Mouse (Mus musculus) spleen, adult 2 months (tissue): Measurements from ENCODE around the gene Fgfr2. TPM values are rescaled to one million over a fixed set of nuclear protein-coding genes. Genes with fewer than 3 reads are reported as not detected.

Experiments used
- DNase-seq, 2 experiments: peaks; one replicate each; pipeline versions ENCODE4 v3.0.0 to v3.0.0-alpha.2; 2012 to 2021; ENCODE audit warnings: low spot score in 2 of 2, low read depth in 1 of 2
- H3K27ac ChIP-seq: fragments of 200-500 bp; 2 replicates; pipeline ENCODE4 v1.5.1; 2012; ENCODE audit warnings: low read length, inconsistent platforms; ENCODE audit not compliant: insufficient read depth
- H3K27me3 ChIP-seq: fragments of 200-500 bp; 2 replicates; pipeline ENCODE4 v1.6.1; 2012; ENCODE audit warnings: mild to moderate bottlenecking, moderate library complexity, low read length, inconsistent platforms; ENCODE audit not compliant: control insufficient read depth, insufficient read depth
- H3K36me3 ChIP-seq: fragments of 200-500 bp; 2 replicates; pipeline ENCODE4 v1.6.1; 2012; ENCODE audit warnings: mild to moderate bottlenecking, low read length, inconsistent platforms; ENCODE audit not compliant: control insufficient read depth, insufficient read depth
- H3K4me1 ChIP-seq: fragments of 200-500 bp; 2 replicates; pipeline ENCODE4 v1.6.1; 2011; ENCODE audit warnings: inconsistent platforms; ENCODE audit not compliant: control insufficient read depth, insufficient read depth, insufficient read length
- H3K4me3 ChIP-seq: fragments of 200-500 bp; 2 replicates; pipeline ENCODE4 v1.5.1; 2011; ENCODE audit warnings: mild to moderate bottlenecking, inconsistent platforms; ENCODE audit not compliant: insufficient read depth, insufficient read length; ENCODE audit errors: extremely low read depth
- CTCF ChIP-seq: fragments of 200-500 bp; IDR thresholded peaks from 2 replicates; pipeline ENCODE4 v1.5.1; 2011; ENCODE audit warnings: mild to moderate bottlenecking, inconsistent platforms; ENCODE audit not compliant: insufficient read depth, insufficient read length, insufficient replicate concordance; ENCODE audit errors: extremely low read depth
- POLR2A ChIP-seq: fragments of 200-500 bp; IDR thresholded peaks from 2 replicates; pipeline ENCODE4 v1.6.1; 2011; ENCODE audit warnings: low read depth, low read length, inconsistent platforms
- WGBS: fragments of 180-500 bp; shearing (Covaris S2); methylation state at CpG from one replicate; pipeline ENCODE4 v1.1.7; 2018; 5-methylcytosine and 5-hydroxymethylcytosine counted together
- polyA plus RNA-seq: library from polyadenylated mRNA; depleted of rRNA; stranded (reverse); fragments of >200 nt; gene quantifications from 2 replicates; pipeline ENCODE4 v1.2.3, GENCODE M21; 2012

Gene Fgfr2
- polyA plus RNA-seq, 1 experiment: 1.6 TPM

DNA sequence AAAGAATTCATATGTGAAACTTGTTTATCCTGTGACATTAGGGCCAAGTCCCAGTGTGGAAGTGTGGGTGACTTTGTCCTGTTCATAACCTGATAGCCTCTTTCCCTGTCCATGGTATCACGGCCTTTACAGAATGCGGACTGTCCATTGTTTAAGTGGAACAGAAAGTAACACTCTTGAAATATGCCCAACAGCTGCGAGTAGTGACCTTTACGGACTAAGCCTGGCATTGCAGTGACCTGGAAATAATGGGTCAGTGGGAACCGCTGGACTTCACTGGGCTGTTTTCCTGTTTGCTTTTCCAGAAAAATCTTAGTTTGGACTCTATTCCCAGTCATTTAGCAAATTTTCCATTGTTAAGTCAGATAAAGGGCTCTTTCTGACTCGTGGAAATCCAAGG lies 1452.6 kb downstream of the Fgfr2 start:
- WGBS: 74% methylated on average over 6 of the region's 6 CpGs
- Histone ChIP-seq H3K36me3 (no peaks in the 10 kb centered on the region), H3K4me1 (no peaks in the 10 kb centered on the region), H3K27me3 (no peaks in the 10 kb centered on the region), H3K4me3 (no peak overlapping the region), H3K27ac (no peak overlapping the region)
- no peak for TF ChIP-seq POLR2A
- TF ChIP-seq CTCF: no peak
- DNase-seq: no peak

DNA sequence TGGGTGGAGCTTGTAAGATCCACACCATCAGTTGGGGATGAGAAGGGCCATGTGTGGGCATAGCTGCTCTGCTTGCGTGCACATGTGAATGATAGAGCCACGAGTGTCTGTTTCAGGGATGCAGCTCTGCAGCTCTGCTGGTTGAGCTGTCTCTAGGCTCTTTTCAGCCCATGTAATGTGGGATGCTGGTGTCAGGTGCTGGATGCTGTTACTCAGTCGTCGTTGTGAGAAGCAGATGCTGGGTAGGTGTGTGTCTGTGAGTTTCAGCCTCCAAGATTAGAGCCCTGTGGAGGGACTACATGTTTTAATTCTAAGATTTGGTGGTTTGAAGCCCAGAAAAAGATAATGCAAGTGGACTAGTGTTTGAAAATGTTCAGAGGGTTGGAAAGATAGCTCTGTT lies 1453.8 kb downstream of the Fgfr2 start:
- Histone ChIP-seq H3K4me1 (no peaks in the 10 kb centered on the region), H3K27me3 (no peaks in the 10 kb centered on the region), H3K27ac (no peak overlapping the region), H3K4me3 (no peak overlapping the region), H3K36me3 (no peaks in the 10 kb centered on the region)
- no peak for DNase-seq
- no peak for TF ChIP-seq POLR2A
- no peak for TF ChIP-seq CTCF
- 80% methylated on average over 4 of the region's 4 CpGs for WGBS

DNA sequence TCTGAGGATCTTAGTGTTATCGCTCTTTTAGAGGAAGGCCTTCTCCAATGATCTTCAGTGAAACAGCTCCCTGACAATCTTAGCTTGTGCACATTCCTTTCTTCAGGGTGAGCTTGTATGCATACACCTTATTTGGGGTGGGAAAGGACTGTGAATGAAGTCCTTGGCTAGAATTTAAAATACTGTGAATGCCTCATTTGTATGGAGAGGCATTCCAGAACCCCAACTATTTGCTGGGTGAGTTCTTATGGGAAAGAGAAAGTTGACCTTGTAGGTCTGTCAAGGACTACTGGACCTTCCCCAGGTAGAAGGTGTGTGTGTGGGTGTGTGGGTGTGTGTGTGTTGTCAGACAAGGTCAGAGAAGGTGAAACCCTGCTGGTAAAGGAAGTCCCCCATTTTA lies 1462.4 kb downstream of the Fgfr2 start:
- Histone ChIP-seq H3K36me3 (no peaks in the 10 kb centered on the region), H3K4me3 (no peak overlapping the region), H3K27me3 (no peaks in the 10 kb centered on the region), H3K4me1 (no peaks in the 10 kb centered on the region), H3K27ac (no peak overlapping the region)
- WGBS: 96% methylated on average over 1 of the region's 1 CpGs
- DNase-seq: no peak
- TF ChIP-seq POLR2A (no peak), CTCF (no peak)

DNA sequence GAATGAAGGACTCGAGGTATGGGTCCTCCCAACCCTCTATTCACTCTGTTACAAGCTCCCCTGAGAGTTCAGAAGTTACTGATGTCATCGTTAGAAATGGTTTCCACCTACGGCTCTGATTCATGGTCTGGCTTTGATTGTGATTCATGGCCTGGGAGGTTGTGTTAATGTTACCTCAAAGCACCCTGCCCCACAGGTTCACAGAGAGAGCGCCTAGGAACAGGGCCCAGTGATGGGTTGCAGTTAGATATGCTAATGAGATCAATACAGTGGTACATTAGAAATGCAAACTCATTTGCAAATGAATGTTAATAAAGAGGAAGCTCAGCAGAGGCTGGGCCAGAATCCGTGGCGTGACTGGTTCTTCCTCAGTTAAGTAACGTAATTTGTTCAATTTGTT lies 1467.1 kb downstream of the Fgfr2 start:
- Histone ChIP-seq H3K27me3 (no peaks in the 10 kb centered on the region), H3K4me3 (no peak overlapping the region), H3K4me1 (no peaks in the 10 kb centered on the region), H3K27ac (no peak overlapping the region), H3K36me3 (no peaks in the 10 kb centered on the region)
- TF ChIP-seq CTCF: no peak
- no peak for TF ChIP-seq POLR2A
- no peak for DNase-seq
- WGBS: 61% methylated on average over 7 of the region's 7 CpGs

DNA sequence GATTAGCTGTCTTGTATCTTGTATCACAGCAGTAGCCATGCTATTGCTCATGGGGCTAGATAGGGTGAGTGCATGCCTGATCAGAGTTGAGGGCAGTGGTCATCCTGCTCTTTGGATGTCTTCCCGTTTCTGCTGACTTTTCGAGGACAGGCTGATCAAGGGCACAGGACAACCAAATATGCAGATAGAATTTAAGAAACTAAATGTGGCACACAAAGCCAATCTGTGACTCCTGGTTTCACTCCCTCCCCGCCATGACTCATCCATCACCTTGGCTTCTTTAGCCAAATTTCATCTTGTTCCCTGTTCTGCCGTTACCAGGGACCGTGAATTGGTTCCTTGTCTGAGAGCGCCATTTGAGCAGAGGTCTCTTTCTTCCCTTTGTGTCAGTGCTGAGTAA lies 1469.7 kb downstream of the Fgfr2 start:
- 88% methylated on average over 6 of the region's 6 CpGs for WGBS
- Histone ChIP-seq H3K27me3 (no peaks in the 10 kb centered on the region), H3K4me3 (no peak overlapping the region), H3K4me1 (no peaks in the 10 kb centered on the region), H3K27ac (no peak overlapping the region), H3K36me3 (no peaks in the 10 kb centered on the region)
- TF ChIP-seq CTCF (no peak), POLR2A (no peak)
- DNase-seq: no peak

DNA sequence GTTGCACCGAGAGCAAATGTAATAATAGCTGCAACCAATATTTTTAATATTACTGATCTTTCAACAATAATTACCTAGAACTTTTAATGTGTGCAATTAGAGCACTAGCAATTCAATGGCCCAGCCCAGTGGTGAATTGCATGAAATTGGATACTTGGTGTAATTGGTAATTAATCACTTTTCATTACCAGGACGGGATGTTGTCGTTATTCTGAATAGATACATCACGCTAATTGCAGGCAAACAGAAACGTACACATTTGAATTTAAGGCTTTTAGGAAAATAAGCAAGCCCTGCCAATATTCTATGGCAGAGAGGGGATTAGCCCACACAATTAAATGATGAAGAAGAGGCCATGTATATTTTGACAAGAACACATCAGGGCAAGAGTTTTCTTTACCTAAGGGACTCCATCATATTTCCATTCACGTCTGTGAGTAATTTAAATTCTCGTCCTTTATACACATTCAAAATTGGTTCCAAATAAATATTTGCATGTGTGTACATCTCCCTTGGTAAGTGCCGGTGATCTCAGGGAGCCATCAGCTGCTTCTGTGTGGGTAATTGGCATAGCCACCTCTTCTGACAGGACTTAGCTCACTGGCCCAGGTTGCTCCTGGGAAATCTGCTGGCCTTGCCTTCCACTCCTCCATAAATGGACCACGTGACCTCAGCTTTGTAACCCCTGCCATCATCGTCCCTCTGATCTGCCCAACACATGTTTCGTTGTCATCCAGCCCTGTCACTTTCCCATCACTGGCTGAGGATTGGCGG lies 1471.0 kb downstream of the Fgfr2 start:
- Histone ChIP-seq H3K27ac (no peak overlapping the region), H3K4me3 (no peak overlapping the region), H3K27me3 (no peaks in the 10 kb centered on the region), H3K4me1 (no peaks in the 10 kb centered on the region), H3K36me3 (no peaks in the 10 kb centered on the region)
- DNase-seq: no peak
- 85% methylated on average over 12 of the region's 12 CpGs for WGBS
- TF ChIP-seq CTCF (no peak), POLR2A (no peak)

DNA sequence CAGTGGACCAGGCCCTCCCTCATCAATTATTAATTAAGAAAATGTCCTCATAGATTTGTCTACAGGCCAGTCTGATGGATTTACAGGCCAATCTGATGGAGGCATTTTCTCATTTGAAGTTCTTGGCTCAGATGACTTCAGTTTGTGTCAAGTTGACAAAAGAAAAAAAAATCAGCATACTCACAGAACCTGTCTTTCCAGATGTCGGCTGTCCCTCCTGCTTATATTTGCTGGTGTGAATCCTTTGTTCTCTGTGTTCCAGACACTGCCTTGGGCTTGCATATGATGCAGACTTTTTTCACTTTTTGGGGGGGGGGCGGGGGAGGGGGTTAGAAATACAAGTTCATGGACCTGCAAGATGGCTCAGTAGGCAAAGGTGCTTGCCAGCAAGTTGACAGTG lies 1472.9 kb downstream of the Fgfr2 start:
- 56% methylated on average over 2 of the region's 2 CpGs for WGBS
- Histone ChIP-seq H3K4me3 (no peak overlapping the region), H3K4me1 (no peaks in the 10 kb centered on the region), H3K27me3 (peaks cover 2% of the 10 kb centered on the region; the same call in 1 of the 2 replicates), H3K36me3 (no peaks in the 10 kb centered on the region), H3K27ac (no peak overlapping the region)
- TF ChIP-seq CTCF: no peak
- TF ChIP-seq POLR2A: no peak
- no peak for DNase-seq
